Mouse (Mus musculus) neutrophil, adult 5-6 weeks (primary cell): Measurements from ENCODE around the gene Zswim5. TPM values are rescaled to one million over a fixed set of nuclear protein-coding genes. Genes with fewer than 3 reads are reported as not detected.
"Not testable (repeated sequence)": the region's sequence is repeated elsewhere in the genome, so short reads cannot be mapped to it uniquely, and the experiment has no call there.

Source experiments
- ATAC-seq: fragments of 151-379, 151-347 bp; 2 replicates; pipeline ENCODE4 v1.8.0; 2017; ENCODE audit warnings: mild to moderate bottlenecking, moderate TSS enrichment; ENCODE audit not compliant: insufficient number of reproducible peaks, poor library complexity, low FRiP score, severe bottlenecking; ENCODE audit errors: extremely low read depth
- total RNA-seq: library from RNA; stranded (forward); fragments of 200-1000 nt; gene quantifications from 2 replicates; pipeline ENCODE4 v1.2.3, GENCODE M21; 2017

The Zswim5 gene
- total RNA-seq, result 0.12 TPM in 1 of 2 replicates, not detected in the other

DNA sequence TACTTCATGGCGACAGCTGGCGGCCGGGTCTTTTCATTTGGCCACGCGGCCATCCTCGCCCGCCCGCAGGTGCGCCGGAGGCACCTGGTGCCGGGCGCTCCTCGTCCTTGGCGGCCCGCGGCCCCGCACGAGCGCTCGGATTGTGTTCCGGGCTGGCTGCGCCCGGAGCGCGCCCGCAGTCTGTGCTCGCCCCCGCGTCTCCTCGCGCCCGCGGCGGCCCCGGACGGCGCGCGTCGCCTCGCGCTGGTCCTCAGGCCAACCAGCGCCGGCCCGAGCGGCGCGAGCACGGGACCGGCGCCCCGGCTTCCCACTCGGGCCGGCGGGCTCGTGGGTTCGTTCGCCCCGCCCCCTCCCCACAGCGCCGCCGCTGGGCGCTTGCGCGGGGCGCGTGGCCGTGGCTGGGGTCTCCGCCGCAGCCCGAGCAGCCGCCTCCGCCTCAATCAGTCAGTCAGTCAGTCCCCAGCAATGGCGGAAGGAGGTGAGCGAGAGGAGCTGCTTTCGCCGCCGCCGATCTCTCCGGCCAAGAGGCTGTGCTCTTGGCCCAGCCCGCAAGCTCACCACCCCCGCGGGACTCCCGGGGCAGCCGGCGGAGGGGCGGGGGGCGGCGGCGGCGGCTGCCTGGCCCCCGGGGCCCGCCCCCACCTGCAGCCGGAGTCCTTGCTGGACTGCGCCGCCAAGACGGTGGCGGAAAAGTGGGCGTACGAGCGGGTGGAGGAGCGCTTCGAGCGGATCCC lies at the start of gene Zswim5:
Gene Zswim5 (plus strand): TSS at position 382 of the 734 bp plus-strand sequence.
- no peak for ATAC-seq

DNA sequence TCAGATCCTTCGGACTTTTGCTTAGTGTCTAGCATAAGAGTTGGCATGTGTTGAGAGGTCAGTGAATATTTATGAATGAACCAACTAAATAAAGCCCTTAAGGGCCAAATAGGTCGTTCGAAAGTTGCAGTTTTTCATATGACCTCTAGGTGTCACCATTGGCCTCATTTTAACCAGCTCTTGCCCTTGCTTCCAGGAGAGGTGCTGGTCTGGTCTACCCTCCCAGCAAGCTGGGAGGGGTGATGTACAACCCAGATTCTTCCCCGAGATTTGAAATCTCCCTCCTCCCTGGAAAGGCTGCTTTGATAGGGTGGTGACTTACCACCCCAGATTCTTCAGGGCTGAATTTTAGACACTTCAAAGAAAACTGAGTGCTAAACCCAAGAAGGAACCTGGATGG lies 49.4 kb upstream of the Zswim5 start:
- peak; percentile 75 for ATAC-seq

DNA sequence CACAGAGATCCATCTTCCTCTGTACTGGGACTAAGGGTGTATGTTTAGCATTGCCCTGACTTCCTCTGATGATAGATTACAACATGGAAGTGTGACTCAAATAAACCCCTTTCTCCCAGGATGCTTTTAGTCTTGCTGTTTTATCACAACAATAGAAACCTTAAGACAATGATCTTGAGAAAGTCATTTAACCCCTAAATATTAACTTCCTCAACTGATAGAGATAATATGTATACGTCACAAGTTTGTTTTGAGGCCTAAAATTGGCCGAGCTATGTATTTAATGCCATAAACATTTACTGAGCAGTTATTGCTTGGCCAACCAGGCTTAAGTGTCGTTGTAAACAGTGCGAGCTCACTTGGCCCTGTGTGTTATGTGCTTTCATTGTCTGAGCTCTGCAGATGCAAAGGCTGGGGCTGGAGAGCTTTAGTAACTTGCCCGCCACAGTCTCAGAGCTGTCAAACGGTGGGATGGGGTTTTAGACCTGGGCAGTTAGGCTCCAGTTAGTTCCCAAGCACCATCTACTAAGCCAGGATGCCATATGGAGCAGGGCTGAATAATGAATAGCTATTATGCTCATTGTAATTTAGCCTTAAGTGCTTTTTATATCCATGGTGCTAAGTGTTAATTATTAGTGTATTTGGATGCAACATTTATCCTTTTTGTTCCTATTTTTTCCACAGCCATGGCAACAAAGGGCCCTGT lies 47.7 kb upstream of the Zswim5 start:
- no peak for ATAC-seq

DNA sequence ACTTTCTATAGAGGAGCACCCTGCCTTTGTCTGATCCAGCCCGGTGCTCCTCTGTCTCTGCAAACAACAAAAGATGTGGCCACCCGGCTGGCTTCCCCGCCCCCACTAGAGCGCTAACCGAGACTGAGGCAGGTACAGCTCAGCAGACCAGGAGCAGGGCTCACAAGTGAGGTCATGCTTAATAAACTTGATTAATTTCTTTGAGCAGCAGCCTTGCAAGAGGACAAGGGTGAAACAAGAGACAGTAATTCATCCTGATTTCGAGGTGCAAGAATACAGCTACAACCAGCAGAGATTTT lies 47.2 kb upstream of the Zswim5 start:
- ATAC-seq, result no peak

GRCm38 (mm10) chr4:116838999-116839398 lies 38.2 kb upstream of the Zswim5 start:
- no peak for ATAC-seq

GRCm38 (mm10) chr4:116840096-116840495 lies 37.1 kb upstream of the Zswim5 start:
- not testable (repeated sequence) for ATAC-seq

GRCm38 (mm10) chr4:116840841-116841240 lies 36.3 kb upstream of the Zswim5 start:
- no peak for ATAC-seq

- no peak for ATAC-seq
These were observed 32.9 kb upstream of the Zswim5 start for GRCm38 (mm10) chr4:116844324-116844723.

- ATAC-seq, result no peak
These were observed 27.3 kb upstream of the Zswim5 start for GRCm38 (mm10) chr4:116849901-116850300.

GRCm38 (mm10) chr4:116854286-116854685 lies 22.9 kb upstream of the Zswim5 start:
- no peak for ATAC-seq

DNA sequence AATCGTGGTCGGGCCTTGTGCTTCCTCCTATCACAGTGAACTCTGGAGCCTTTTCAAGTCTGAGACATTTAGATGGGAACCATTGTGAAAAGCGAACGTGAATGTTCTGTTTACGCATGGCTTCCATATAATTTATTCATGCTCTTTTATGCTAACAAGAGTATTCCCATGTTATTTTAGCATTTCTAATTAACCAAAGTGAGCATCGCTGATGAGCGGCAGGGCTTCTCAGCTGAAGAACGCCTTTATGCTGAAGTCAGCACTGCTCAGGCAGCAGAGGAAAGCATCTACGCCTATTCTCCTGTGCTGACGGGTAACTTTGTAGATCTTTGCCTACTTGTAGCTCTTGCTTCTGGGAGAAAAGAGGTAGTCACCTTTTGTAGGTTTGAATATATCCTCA lies 20.0 kb upstream of the Zswim5 start:
- ATAC-seq, result no peak

- no peak for ATAC-seq
These were observed 17.5 kb upstream of the Zswim5 start for GRCm38 (mm10) chr4:116859711-116860110.

GRCm38 (mm10) chr4:116862023-116862422 lies 15.2 kb upstream of the Zswim5 start:
- no peak for ATAC-seq

DNA sequence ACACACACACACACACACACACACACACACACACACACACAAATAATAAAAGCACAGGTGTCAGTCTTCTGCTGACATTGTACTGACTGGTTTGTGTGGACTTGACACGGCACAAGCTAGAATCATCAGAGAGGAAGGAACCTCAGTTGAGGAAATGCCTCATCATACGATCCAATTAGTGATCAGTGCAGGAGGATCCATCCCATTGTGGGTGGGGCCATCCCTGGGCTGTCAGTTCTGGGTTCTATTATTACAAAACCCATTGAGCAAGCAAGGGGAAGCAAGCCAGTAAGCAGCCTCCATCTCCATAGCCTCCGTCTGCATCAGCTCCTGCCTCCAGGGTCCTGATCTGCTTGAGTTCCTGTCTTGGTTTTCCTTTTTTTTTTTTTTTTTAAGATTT lies 7.3 kb upstream of the Zswim5 start:
- no peak for ATAC-seq

DNA sequence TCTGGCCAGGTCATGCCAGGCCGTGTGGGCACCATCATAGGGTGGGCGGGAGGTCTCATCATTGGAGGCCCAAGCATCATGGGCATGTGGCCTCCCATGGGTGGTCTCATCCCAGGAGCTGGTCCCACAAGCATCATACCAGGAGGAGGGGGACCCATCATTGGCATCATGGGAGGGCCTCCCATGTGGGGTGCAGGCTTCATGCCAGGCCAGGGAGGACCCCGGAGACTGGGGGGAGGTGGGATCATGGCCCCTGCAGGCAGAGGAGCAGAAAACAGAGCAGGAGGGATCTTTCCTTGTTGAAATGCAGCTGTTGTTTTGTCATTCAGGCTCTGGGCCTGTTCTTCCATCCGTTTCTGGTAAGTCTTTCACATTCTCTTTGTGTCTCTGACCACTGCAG lies 2.6 kb upstream of the Zswim5 start:
- ATAC-seq, result no peak

GRCm38 (mm10) chr4:116876630-116876994 lies 564 bp upstream of the Zswim5 start:
- no peak for ATAC-seq

DNA sequence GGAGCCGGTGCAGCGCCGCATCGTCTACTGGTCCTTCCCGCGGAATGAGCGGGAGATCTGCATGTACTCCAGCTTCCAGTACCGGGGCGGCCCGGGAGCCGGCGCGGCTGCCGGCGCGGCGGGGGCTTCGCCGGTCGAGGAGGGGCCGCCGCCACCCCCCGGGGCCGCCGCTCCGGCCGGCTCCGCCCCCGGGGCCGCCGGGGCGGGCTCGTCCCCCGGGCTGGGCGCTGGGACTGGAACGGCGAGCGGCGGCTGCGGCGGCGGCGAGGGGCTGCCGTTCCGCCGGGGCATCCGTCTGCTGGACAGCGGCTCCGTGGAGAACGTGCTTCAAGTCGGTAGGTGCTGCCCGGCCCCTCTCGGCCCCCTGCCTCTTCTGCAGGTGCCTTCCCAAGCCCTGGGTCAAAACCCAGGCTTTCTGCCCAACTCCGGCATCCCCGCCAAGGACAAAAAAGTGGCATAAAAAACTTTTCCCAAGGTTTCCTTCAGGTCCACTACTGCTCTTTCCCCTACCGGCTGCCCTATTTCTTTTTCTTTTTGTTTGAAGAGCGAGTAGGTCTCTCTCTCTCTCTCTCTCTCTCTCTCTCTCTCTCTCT lies 649 bp downstream of the Zswim5 start:
- no peak for ATAC-seq

- no peak for ATAC-seq
These were observed 1.3 kb downstream of the Zswim5 start for GRCm38 (mm10) chr4:116878491-116878890.

GRCm38 (mm10) chr4:116882679-116883078 lies 5.5 kb downstream of the Zswim5 start:
- no peak for ATAC-seq
